Mouse (Mus musculus) stomach, embryonic 16.5 days (tissue): Measurements from ENCODE around the gene Nfe2. TPM values are rescaled to one million over a fixed set of nuclear protein-coding genes. Genes with fewer than 3 reads are reported as not detected.
A peak's percentile ranks its signal among the peaks of the same experiment; 100 is the strongest.
"Not testable (repeated sequence)": the region's sequence is repeated elsewhere in the genome, so short reads cannot be mapped to it uniquely, and the experiment has no call there.

Source experiments
- ATAC-seq: fragments of 200-750 bp; cut with Nextera tagmentation; 2 replicates; pipeline ENCODE4 v1.8.0; 2017; ENCODE audit warnings: moderate number of reproducible peaks, moderate TSS enrichment; ENCODE audit not compliant: insufficient read depth, low FRiP score
- H3K27ac ChIP-seq: fragments of 300-500 bp; sonication (generic); 2 replicates; pipeline ENCODE4 v1.5.1; 2014; ENCODE audit warnings: low read length
- H3K27me3 ChIP-seq: fragments of 300-500 bp; sonication (generic); 2 replicates; pipeline ENCODE4 v1.6.1; 2014; ENCODE audit warnings: low read length, control low read depth, mixed read lengths; ENCODE audit not compliant: control insufficient read depth, insufficient read depth
- H3K36me3 ChIP-seq: fragments of 300-500 bp; sonication (generic); 2 replicates; pipeline ENCODE4 v1.6.1; 2014; ENCODE audit warnings: low read length; ENCODE audit not compliant: control insufficient read depth, insufficient read depth
- H3K4me1 ChIP-seq: fragments of 300-500 bp; sonication (generic); 2 replicates; pipeline ENCODE4 v1.6.1; 2014; ENCODE audit warnings: low read length, control low read depth, mixed read lengths; ENCODE audit not compliant: control insufficient read depth, insufficient read depth
- H3K4me2 ChIP-seq: fragments of 300-500 bp; sonication (generic); 2 replicates; pipeline ENCODE4 v1.6.1; 2014; ENCODE audit warnings: low read depth, low read length, mixed read lengths
- H3K4me3 ChIP-seq: fragments of 300-500 bp; sonication (generic); replicated peaks from 2 replicates; pipeline ENCODE4 v1.5.1; 2014; ENCODE audit warnings: mild to moderate bottlenecking, low read length
- H3K9ac ChIP-seq: fragments of 300-500 bp; sonication (generic); 2 replicates; pipeline ENCODE4 v1.6.1; 2014; ENCODE audit warnings: low read length
- H3K9me3 ChIP-seq: fragments of 300-500 bp; sonication (generic); replicated peaks from 2 replicates; pipeline ENCODE4 v1.6.1; 2016; ENCODE audit warnings: low read length, control low read depth; ENCODE audit not compliant: control insufficient read depth
- WGBS: fragments of 180-500 bp; shearing (Covaris S2); extraction: QIAGEN DNeasy Blood & Tissue Kit; methylation state at CpG from one replicate; pipeline ENCODE4 v1.1.7; 2014; 5-methylcytosine and 5-hydroxymethylcytosine counted together
- polyA plus RNA-seq: library from polyadenylated mRNA; unstranded; fragments of >200 nt; fragmentation: Nextera tagmentation; extraction: Ambion mirVana; gene quantifications from 2 replicates; pipeline ENCODE4 v1.2.1, GENCODE M21; 2015

Gene Nfe2
- polyA plus RNA-seq, 1 experiment from 2014 or later: 11.1 TPM

- no peak for ATAC-seq
- 64% methylated on average over 1 of the region's 1 CpGs for WGBS
- no peak overlapping the region for H3K4me3 ChIP-seq
Measured at GRCm38 (mm10) chr15:103259989-103260388, 1.8 kb upstream of the Nfe2 start.

DNA sequence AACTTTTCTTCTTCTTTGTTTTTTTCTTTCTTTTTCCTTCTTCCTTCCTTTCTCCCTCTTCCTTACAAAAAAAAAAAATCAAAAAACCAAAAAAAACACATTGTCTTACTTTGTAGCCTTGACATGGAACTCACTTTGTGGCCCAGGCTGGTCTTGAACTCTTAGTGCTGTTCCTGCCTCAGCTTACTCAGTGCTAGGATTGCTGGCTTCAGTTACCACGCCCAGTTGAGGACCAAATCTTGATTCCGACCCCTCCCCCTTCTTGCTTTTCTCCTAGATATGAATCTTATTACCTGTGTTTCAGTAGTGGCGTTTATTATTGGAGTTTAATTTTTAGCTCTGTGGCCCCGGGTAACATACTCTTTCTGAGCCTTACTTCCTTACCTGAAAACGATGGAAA, 959 bp upstream of the Nfe2 start:
- 78% methylated on average over 5 of the region's 5 CpGs for WGBS
- H3K4me2 ChIP-seq: no peak overlapping the region

More at GRCm38 (mm10) chr15:103259989-103260388, 1.8 kb upstream of the Nfe2 start:
- Histone ChIP-seq H3K4me1 (peaks cover 17% of the 10 kb centered on the region; the same call in 1 of the 2 replicates), H3K4me2 (no peak overlapping the region), H3K36me3 (no peaks in the 10 kb centered on the region), H3K9me3 (no peaks in the 10 kb centered on the region), H3K27ac (no peak overlapping the region), H3K27me3 (no peaks in the 10 kb centered on the region), H3K9ac (no peak overlapping the region)

DNA sequence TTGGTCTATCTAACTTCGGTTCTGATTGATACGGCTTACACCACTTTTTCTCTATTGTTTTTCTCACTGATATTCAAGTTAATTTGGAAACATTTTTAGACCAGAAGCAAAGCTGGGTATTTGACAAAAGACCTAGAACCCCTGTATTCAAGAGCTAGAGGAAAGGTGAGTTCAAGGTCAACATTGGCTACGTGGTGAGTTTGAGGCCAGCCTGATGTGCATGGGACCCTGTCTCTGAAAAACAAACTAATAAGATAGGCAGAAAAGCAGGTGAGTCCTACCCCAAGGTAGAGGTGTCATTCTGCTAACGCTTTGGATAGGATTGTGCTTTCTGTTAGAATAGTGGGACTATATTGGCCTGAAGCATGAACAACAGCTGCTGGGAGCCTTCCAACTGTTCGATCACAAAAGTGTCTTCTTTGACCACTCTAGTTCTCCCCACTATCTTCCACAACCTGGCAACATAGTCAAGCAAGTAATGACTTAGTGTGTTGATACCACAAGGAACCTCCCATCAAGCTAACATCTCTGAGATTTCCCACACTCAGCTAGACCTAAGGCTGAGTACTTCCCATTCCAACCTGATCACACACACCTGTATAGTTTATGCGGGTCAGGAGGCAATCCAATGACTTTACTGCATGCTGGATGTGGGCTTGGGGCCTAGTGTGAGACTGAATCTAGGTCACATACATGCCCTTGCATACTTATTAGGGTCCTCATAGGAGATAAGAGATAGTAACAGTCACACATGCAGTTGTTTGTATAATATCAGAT, 1.8 kb downstream of the Nfe2 start:
- H3K27me3 ChIP-seq: no peaks in the 10 kb centered on the region
- no peak overlapping the region for H3K9ac ChIP-seq
- no peaks in the 10 kb centered on the region for H3K36me3 ChIP-seq
- no peak for ATAC-seq
- 87% methylated on average over 6 of the region's 6 CpGs for WGBS
- peaks cover 24% of the 10 kb centered on the region; the same call in 1 of the 2 replicates for H3K4me1 ChIP-seq
- no peak overlapping the region for H3K4me2 ChIP-seq
- H3K9me3 ChIP-seq: no peaks in the 10 kb centered on the region
- H3K27ac ChIP-seq: no peak overlapping the region
- no peak overlapping the region for H3K4me3 ChIP-seq

More for the DNA sequence above, 959 bp upstream of the Nfe2 start:
- Histone ChIP-seq H3K27me3 (no peaks in the 10 kb centered on the region), H3K9me3 (no peaks in the 10 kb centered on the region), H3K4me1 (peaks cover 24% of the 10 kb centered on the region; the same call in 1 of the 2 replicates), H3K27ac (no peak overlapping the region), H3K36me3 (no peaks in the 10 kb centered on the region), H3K4me3 (no peak overlapping the region), H3K9ac (no peak overlapping the region)
- no peak for ATAC-seq

GRCm38 (mm10) chr15:103255169-103255568, 3.0 kb downstream of the Nfe2 start:
- no peaks in the 10 kb centered on the region for H3K9me3 ChIP-seq
- peak overlapping the region; percentile 44 for H3K4me3 ChIP-seq
- ATAC-seq: 0 out of 2 replicates have a peak, but pooled peaks have one; percentile 20
- H3K36me3 ChIP-seq: no peaks in the 10 kb centered on the region
- H3K9ac ChIP-seq: peak overlapping the region; percentile 69
- no peak overlapping the region; the same call in 1 of the 2 replicates for H3K27ac ChIP-seq
- WGBS: under 1% methylated on average over 25 of the region's 25 CpGs
- H3K27me3 ChIP-seq: no peaks in the 10 kb centered on the region
- peak overlapping the region; percentile 66 for H3K4me2 ChIP-seq
- peaks cover 24% of the 10 kb centered on the region; the same call in 1 of the 2 replicates for H3K4me1 ChIP-seq

DNA sequence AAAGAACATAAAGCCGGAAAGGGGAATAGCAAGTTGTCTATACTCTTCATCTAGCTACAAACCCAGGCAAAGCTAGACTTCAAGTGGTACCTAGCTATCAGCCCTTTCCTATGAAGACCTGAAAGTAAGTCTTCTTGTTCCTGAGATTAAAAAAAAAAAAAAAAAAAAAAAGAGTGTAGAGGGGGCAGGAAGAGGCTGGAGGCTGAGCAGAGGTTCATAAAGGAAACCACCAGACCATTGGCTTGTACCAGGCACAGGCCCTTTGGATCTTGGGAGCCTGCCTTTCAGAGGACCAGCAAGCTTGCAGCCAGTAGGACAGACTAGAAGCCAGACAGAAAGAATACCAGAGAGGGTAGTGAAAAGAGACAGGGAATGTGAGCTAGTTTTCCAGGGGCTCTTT, 4.9 kb downstream of the Nfe2 start:
- Histone ChIP-seq H3K4me1 (peaks cover 19% of the 10 kb centered on the region; the same call in 1 of the 2 replicates), H3K27me3 (no peaks in the 10 kb centered on the region), H3K27ac (no peak overlapping the region), H3K9ac (no peak overlapping the region), H3K9me3 (no peaks in the 10 kb centered on the region), H3K4me2 (no peak overlapping the region), H3K36me3 (no peaks in the 10 kb centered on the region; the same call in 1 of the 2 replicates), H3K4me3 (no peak overlapping the region)
- 90% methylated on average over 1 of the region's 1 CpGs for WGBS
- ATAC-seq: no peak

GRCm38 (mm10) chr15:103252660-103253059, 5.5 kb downstream of the Nfe2 start:
- H3K4me2 ChIP-seq: no peak overlapping the region
- H3K4me3 ChIP-seq: no peak overlapping the region
- H3K9ac ChIP-seq: no peak overlapping the region
- no peak for ATAC-seq
- no peaks in the 10 kb centered on the region for H3K9me3 ChIP-seq
- peaks cover 16% of the 10 kb centered on the region; the same call in 1 of the 2 replicates for H3K4me1 ChIP-seq
- 76% methylated on average over 3 of the region's 3 CpGs for WGBS
- H3K36me3 ChIP-seq: no peaks in the 10 kb centered on the region; the same call in 1 of the 2 replicates
- H3K27ac ChIP-seq: no peak overlapping the region
- H3K27me3 ChIP-seq: no peaks in the 10 kb centered on the region

DNA sequence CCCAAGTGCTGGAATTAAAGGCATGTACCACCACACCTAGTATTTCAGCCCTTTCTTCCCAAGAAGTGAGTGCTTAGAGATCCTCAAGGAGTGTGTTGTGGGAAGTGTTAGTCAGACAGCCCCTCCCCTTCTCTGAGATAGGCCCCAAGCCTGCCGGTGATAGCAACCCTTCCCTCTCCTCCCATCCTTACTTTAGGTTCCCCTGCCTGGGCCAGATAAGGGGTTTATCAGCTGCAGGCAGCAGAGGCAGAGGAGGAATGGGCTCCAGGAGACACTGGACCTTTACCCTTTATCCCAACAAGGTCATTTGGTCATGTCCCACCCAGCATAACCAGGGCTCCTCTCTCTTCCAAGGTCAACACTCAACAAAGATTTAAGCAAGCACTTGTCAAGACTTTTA, 6.6 kb downstream of the Nfe2 start:
- H3K9ac ChIP-seq: no peak overlapping the region
- H3K27me3 ChIP-seq: no peaks in the 10 kb centered on the region
- no peaks in the 10 kb centered on the region for H3K9me3 ChIP-seq
- H3K4me2 ChIP-seq: no peak overlapping the region
- peaks cover 12% of the 10 kb centered on the region; the same call in 1 of the 2 replicates for H3K4me1 ChIP-seq
- H3K27ac ChIP-seq: no peak overlapping the region
- H3K36me3 ChIP-seq: peaks cover 7% of the 10 kb centered on the region; the same call in 1 of the 2 replicates
- ATAC-seq: peak; percentile 66
- no peak overlapping the region for H3K4me3 ChIP-seq
- WGBS: 67% methylated on average over 1 of the region's 1 CpGs

GRCm38 (mm10) chr15:103250195-103250740, 7.9 kb downstream of the Nfe2 start:
- Histone ChIP-seq H3K27me3 (no peaks in the 10 kb centered on the region), H3K4me2 (no peak overlapping the region), H3K4me3 (no peak overlapping the region), H3K9ac (no peak overlapping the region), H3K9me3 (no peaks in the 10 kb centered on the region), H3K4me1 (peaks cover 10% of the 10 kb centered on the region; the same call in 1 of the 2 replicates), H3K27ac (no peak overlapping the region), H3K36me3 (peaks cover 13% of the 10 kb centered on the region; the same call in 1 of the 2 replicates)
- whole genome bisulfite sequencing: 40% methylated on average over 2 of the region's 2 CpGs
- peak; percentile 38; the same call in 1 of the 2 replicates for ATAC-seq

- not testable (repeated sequence) for H3K9ac ChIP-seq, H3K4me2 ChIP-seq, ATAC-seq, H3K27me3 ChIP-seq, H3K27ac ChIP-seq, H3K4me3 ChIP-seq, H3K9me3 ChIP-seq, H3K4me1 ChIP-seq
- WGBS: 81% methylated on average over 6 of the region's 6 CpGs
- H3K36me3 ChIP-seq: peaks cover 17% of the 10 kb centered on the region; the same call in 1 of the 2 replicates
Measured at GRCm38 (mm10) chr15:103249511-103249910, 8.7 kb downstream of the Nfe2 start.
